Mouse (Mus musculus) megakaryocyte-erythroid progenitor cell, adult 5-6 weeks (primary cell): ENCODE results near the gene Gm9903. TPM values are rescaled to one million over a fixed set of nuclear protein-coding genes. Genes with fewer than 3 reads are reported as not detected.

Experiments used
- ATAC-seq: replicated peaks from 2 replicates; pipeline ENCODE4 v1.8.0; 2016; ENCODE audit warnings: mild to moderate bottlenecking, inconsistent platforms; ENCODE audit not compliant: severe bottlenecking, poor library complexity, low FRiP score, low TSS enrichment
- total RNA-seq, 2 experiments: library from RNA; stranded (forward) in 1 of 2; stranded (reverse) in 1 of 2; fragments of 200-1000, 215-1000 nt in 1 of 2; fragments of >200 nt in 1 of 2; fragmentation: Nextera tagmentation in 1 of 2; gene quantifications; 2 replicates each; pipeline ENCODE4 v1.2.3; 2014 to 2017

Gene Gm9903
- not detected in 2 replicates for total RNA-seq (2014; fragmentation: Nextera tagmentation)
- total RNA-seq (2017), result 0.69 TPM in 1 of 2 replicates, not detected in the other

DNA sequence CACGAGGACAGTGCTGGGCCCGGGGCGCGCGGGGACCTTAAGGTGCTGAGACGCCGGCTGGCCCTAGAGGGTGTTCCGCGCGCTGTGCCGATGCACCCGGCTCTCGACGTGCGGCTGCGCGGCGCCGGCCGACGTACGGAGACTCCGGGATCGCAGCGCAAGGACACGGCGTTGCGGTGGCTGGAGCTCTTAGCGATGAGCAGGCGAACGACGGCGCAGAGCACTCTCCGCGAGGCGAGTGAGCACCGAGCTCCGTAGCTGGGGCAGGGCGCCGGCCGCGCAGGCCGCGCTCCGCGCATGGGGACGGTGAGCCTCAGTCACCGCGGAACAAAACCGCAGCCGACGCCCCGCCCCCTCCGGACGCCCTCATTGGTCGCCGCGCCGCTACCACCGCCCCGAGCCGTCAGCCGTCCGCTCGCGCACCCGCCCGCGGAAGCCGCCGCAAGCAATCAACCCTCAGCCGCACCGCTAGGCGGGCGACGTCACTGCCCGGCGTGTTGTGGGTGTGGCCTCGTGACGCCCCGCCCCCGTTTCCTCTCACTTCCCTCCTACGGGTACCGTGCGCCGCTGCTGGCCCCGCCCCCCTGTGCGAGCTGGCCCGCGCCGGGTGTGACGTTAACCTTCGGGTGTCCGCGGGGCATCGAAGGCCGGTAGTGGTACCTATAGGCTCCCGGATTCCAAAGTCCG is at the start of gene Gm9903, which contains the start of gene Fam53a:
TSS of gene Gm9903 (plus strand) at position 625 of the 687 bp plus-strand sequence.
TSS of gene Fam53a (minus strand) at position 335 of the 687 bp plus-strand sequence.
- ATAC-seq, result peak; percentile 83

DNA sequence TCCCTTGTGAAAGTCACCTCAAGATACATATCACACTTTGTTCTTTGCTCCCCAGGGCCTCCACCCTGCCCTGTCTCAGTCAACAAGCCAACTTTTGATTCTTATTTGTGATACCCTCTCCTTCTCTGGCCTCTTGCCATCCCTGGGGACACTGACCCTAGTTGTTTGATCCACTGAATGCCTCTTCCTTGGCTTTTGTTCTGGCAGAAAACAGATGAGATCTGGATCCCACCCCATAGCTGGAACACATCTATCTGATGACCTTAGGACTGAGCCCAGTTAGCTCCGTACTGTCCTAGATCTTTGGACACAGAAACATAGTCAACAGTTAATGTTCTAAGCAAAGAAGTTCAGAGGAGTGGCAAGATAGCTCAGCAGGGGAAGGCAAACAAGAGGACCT is 49.4 kb upstream of the Gm9903 start:
- ATAC-seq, result no peak

DNA sequence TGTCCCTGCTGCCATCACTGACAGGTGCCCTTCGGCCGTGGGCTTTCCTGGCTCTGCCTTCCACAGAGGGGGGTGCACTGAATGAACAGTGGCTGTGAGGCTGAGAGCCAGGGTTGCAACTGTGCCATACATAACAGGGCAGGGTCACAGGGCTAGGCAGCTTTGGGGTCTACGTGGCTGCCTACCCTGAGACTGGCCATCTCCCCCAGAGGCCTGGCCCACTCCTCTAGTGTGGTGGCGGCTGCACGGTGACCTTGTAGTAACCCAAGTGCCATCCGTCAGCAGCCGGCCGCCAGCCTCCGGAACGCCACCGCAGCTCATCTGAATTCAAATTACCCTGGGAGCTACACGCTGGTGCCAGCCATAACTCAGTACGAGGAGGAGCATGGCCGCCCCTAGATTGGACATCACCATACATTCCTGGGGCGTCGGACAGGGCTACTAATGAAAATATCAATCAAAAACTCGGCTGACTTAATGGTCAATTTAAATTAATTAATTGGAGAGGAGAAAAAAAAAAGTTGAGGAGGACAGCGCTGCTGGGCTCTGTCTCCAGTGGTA is 42.1 kb upstream of the Gm9903 start:
- no peak for ATAC-seq

DNA sequence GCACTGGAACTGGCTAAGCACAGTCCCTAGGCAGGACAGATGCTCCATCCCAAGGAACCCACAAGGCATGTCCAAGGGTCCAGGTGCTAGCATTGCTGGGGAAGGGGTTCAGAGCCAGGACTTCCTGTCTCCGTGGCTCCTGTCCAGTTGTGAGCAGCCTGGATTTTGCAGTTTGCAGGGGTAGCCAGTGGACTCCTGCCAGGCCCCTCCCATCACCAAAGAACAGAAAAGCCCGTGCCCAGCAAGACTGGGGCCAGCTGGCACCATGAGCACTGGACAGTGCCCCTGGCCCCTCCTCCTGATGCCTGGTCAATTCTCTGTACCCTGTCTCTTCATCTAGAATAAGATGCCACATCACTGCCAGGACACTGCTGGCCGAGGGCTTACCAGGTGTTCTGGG is 41.7 kb upstream of the Gm9903 start:
- no peak for ATAC-seq

DNA sequence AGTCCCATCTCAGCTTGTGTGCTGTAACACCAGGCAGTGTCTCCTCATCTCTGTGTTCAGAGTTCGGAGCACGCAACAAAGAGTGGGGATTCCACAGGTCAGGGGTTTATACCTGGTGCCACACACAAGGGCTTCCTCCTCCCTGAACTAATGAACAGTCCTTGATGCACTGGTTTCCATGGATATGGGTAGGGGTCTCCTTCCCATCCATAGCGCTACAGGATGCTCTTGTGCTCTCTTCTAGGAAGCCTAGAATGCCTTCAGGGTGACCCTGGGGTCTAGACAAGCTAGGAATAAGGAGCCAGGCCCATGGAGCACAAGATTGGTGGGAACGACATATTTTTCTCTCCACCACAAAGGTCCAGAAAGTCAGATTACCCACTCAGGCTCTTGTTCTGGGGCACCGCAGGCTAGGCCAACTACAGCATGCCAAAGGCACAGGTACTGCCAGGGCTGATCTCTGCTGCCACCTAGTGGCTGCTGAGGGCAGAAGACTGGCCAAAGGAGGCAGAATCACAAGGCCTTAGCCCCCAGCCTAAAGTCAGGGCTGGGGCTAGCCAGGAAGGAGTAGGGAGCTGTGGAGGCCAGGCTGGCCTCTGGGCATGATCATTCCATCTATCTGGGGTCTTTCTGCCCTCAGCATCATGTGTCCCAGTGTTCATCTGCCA is 40.4 kb upstream of the Gm9903 start:
- peak; percentile 84 for ATAC-seq

DNA sequence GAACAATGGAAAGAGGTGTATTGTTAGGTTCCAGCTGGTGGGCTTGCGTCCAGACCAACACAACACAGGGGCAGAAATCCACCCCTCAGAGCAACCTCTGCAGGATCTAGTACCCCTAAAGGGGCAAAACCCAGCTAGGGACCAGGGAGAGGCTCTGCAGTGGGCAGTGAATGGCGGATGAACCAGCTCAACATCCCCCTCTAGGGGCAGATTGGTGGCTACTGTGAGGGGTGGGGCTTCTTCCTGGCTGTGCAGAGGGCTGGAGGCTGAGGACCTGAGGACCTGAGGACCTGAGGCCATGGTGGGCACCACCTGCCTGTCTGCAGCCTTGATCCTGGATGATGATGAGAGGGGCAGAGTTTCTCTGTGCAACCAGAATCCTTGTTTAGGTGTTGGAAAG is 36.1 kb upstream of the Gm9903 start:
- peak; percentile 71 for ATAC-seq

DNA sequence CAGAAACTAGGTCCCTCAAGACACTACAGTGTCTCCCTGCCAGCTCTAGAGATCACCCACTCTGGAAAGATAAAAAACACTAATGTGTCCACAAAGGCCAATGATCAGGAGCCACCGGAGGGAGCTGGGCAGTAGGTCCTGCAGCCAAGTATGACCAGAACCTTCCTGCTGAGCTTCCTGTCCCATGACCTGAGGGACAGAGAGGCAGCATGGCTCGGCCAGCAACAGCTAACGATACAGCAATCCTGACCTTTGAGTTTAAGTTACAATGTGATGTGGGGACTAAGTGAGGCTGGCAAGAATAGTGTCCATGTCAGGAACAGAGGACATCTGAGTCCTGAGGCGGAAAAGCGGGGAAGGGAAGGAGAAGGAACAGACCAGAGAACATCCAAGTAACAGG is 24.4 kb upstream of the Gm9903 start:
- no peak for ATAC-seq

DNA sequence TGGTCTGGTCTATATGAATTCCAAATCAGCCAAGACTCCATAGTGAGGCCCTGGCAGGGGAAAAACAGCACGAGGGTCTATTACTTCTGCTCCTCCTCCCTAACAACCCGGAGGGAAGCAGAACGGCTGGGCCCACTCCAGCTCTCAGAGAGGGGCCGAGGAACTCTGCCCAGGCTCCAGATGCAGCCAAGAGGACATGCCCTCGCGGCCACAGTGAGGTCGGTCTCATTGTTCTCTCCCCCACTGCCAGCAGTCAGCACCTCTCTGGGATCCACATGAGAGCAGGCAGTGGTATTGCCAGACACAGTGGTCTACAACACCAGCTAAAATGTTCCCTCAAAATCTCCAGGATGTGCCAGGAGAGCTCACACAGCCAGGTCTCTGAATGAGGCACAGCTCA is 23.1 kb upstream of the Gm9903 start:
- ATAC-seq, result no peak

DNA sequence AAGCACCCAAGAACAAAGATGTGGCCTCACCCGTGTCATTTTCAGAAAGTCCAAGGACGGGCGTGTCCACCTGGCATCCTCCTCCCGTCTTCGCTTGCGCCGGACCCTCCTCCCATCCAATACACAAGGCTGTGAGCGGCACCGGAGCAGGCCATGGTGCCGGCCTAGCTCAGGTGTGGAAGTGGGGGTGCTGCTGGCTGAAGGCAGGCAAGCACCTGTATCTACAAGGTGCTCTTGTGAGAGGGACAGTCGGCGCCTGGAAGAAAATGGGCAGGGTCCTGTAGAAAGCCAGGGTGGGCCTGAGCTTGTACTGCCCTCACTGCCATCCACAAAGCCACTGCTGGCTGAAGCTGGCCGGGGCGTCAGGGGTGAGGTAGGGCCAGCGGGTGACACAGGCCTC is 22.3 kb upstream of the Gm9903 start:
- ATAC-seq, result no peak

DNA sequence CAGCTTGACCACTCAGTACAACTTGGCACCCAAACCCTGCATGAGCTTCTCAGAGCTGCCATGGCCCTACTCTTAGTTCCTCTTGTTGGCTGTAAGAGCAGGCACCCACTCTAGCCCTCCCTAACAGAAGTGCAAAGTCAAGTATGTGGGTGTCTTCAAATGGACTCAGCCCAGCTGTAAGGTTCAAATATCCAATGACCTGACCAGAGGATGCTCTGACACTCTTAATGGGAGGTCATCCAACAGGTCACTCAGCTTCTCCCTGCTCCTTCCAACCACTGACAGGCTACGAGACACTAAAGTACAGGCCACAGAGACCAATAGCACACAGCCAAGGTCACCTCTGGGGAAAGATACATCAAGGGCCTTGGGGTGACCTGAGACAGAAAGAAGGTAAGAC is 20.5 kb upstream of the Gm9903 start:
- no peak for ATAC-seq

DNA sequence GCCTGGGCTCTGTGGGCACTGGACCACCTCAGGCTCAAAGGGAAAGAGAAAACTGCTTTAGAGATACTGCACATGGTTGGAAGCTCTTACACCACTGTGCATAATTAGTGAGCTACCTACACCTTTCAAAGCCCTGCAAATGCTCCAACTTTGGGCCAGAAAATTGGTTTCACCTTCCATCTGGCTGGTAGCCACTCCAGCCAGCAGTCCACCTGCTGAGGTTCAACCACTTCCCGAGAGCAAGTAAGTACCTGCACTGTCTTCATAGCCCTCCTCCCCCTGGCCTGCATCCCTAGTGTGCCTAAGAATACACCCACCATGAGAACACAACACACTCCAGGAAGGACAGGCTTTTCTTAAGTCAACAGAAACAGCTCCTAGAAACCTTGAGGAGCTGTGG is 17.9 kb upstream of the Gm9903 start:
- no peak for ATAC-seq

DNA sequence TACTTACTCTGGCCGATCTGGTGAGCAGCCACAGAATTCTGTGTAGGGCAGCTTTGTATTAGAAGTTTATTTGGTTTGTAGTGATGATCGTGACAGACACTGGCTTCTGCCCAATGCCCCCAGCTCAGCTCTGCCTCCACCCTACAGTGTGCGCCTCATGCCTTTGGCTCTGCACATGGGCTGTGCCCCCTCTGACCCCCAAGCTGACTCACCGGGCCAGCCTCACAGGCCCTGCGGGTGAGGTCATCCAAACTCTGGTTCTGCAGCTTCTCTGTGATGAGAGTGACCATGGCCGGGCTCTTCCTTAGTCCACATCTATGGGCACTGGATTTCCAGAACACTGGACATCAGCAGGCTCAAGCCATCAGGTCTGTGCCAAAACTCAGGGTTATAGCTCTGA is 15.3 kb upstream of the Gm9903 start:
- ATAC-seq, result no peak

DNA sequence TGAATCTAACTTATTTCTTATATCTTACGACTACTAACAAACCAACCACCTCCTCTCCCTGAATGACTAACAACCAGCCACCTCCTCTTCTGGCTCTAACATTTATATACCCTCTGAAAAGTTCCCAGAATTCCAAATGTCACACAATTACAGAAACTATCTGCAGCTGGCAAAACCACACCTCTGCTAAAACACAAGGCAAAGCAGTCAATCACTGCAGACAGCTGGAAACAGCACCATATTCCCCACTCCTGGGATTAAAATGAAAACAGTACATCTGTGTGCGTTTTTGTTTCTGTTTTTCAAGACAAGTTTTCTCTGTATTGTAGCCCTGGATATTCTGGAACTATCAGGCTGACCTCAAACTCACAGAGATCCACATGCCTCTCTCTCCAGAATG is 7.1 kb upstream of the Gm9903 start:
- no peak for ATAC-seq

DNA sequence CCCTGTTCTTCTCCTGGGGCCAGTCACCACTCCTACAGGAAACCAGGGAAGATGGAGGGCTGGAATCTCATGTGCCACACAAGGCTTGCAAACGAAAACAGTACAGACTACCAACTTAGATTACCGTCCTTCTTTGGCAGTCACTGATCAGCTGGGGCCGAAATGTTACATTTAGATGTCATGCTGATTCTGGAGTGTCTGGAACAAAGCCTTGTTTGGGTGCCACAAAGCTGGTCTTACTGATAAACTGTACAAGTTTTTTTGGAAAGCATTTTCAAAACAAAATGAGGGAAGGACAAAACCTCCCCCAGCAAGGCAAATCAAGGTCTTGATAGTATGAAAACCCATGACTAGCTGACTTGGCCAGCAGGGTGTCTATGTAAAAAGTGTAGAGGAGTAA is 6.0 kb upstream of the Gm9903 start:
- 0 out of 2 replicates have a peak, but pooled peaks have one; percentile 17 for ATAC-seq

DNA sequence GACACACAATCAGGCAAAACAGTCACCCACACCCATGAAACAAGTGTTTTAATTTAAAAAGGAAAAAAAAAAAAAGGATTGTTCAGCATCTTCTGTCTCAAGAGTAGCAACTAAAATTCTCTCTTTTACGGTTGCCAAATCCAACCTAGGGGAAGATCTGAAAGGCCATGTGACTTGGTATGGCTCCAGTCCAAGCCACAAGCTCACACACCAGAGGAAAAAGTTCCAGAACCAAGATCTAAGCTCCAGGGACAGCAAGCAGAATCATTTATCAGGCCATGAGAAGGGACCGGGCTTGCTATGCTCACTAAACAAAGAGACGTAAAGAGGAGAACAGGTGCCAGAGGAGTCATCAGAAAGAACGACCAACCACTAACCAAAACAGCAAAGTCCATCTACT is 1.8 kb upstream of the Gm9903 start:
- no peak for ATAC-seq

DNA sequence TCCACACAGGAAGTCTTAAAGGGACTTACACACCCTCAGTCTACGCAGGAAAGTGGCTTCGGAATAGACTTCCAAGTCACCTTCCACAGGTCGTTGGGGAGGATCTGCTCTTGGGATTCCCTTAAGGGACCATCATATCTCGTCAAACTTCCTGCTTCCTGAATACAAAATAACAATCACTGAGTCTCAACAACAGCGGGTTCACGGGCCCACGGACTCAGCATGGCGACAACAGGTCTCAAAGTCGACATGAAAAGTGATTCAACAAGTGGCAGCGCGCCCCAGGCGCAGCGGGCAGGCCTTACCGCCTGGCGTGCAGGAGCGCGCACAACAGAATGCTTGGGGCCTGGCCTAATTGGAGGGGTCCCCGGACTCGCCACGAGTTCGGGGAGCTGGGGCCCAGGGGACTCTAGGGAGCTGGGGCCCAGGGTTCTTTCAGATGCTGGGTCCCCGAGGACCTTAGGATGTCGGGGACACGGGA is 865 bp upstream of the Gm9903 start:
- peak; percentile 23 for ATAC-seq

DNA sequence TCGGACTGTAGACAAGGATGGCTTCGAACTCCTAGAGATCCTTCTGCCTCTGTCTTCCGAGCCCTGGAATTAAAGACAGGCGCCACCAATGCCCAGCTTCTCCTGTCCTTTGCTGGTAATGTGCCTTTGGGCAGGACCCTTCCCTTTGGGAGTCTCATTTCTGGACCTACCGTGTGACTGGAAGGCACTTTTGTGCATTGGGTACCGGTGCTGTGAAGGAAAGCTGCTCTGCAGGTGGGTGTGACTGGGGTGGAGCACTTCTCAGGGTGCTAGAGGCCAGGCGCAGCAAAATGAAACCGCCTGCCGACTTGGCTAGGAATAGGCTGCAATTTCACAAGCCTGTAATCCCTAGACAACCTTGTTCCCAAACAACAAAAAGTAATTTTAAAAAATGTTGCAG is 336 bp downstream of the Gm9903 start:
- ATAC-seq, result peak; percentile 58

DNA sequence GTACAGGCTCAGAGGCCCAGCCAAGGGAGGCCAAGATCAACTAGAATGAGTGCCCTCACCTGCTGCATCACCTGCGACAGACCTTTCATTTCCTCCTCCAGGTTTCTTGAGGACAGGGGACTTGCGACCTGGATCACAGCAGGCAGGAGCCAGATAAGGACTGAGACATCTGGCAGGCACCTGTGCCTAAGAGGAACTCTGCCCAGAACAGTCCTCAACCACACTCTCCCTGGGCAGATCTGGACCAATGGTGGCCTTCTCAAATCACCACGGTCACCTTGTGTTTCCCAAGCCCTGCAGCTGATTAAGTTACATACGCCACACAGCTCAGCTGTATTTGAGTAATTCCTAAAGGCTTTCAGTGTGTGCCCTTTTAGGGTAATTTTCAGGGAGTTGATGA is 890 bp downstream of the Gm9903 start:
- peak; percentile 27; the same call in 1 of the 2 replicates for ATAC-seq

DNA sequence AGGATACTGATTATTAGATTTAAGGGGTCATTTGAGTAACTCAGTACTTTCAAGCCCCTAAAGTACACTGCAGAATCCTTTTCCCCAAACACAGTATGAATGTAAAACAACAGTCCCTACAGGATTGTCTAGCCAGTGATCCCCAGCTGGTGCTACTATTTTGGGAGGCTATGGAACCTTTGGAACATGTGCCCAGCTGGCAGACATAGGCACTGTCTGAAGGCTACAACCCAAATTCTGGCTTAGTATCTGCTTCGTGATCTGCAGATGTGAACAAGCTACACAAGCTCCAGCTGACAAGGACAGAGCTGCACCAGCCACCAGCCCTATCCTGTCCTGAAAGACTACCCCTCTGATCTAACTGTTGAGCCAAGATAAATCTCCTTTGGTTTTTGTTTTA is 2.8 kb downstream of the Gm9903 start:
- no peak for ATAC-seq

DNA sequence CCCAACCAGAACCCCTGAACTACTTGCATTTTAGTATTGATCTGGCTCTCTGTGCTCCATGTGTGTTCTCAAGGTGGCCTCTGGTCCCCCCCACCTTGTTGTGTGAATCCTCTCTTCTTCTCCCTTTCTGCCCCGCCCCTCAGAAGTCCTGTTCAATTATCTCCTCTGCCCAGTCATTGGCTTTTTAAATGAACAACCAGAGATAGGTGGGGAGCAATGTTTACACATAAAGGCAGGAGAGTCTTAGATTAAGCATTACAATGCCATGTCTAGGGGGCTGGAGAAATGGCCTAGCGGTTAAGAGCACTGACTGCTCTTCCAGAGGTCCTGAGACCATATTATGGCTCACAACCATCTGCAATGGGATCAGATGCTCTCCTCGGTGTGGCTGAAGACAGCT is 5.6 kb downstream of the Gm9903 start:
- peak; percentile 46 for ATAC-seq
